Mouse (Mus musculus) kidney, postnatal 0 days (tissue): ENCODE results near the gene Srcin1. TPM values are rescaled to one million over a fixed set of nuclear protein-coding genes. Genes with fewer than 3 reads are reported as not detected.

Experiments
- ATAC-seq: fragments of 200-750 bp; cut with Nextera tagmentation; replicated peaks from 2 replicates; pipeline ENCODE4 v1.8.0; 2017; ENCODE audit warnings: low read depth, moderate number of reproducible peaks, moderate TSS enrichment, moderate library complexity; ENCODE audit not compliant: low FRiP score
- DNase-seq: peaks from one replicate; pipeline ENCODE4 v3.0.0-alpha.2; 2016; ENCODE audit warnings: low spot score
- H3K27ac ChIP-seq: fragments of 300-500 bp; sonication (generic); 2 replicates; pipeline ENCODE4 v1.5.1; 2014; ENCODE audit warnings: mild to moderate bottlenecking
- H3K27me3 ChIP-seq: fragments of 300-500 bp; sonication (generic); 2 replicates; pipeline ENCODE4 v1.6.1; 2014; ENCODE audit warnings: low read length, mixed read lengths; ENCODE audit not compliant: insufficient read depth
- H3K36me3 ChIP-seq: fragments of 300-500 bp; sonication (generic); 2 replicates; pipeline ENCODE4 v1.6.1; 2014; ENCODE audit warnings: low read length, mixed read lengths; ENCODE audit not compliant: insufficient read depth
- H3K4me1 ChIP-seq: fragments of 300-500 bp; sonication (generic); replicated peaks from 2 replicates; pipeline ENCODE4 v1.6.1; 2014; ENCODE audit warnings: antibody characterized with exemption, low read length, mixed read lengths; ENCODE audit not compliant: insufficient read depth
- H3K4me2 ChIP-seq: fragments of 300-500 bp; sonication (generic); 2 replicates; pipeline ENCODE4 v1.6.1; 2014; ENCODE audit warnings: mild to moderate bottlenecking, low read length, moderate library complexity, mixed read lengths
- H3K4me3 ChIP-seq: fragments of 300-500 bp; sonication (generic); replicated peaks from 2 replicates; pipeline ENCODE4 v1.5.1; 2014; ENCODE audit warnings: low read depth, low read length
- H3K9ac ChIP-seq: fragments of 300-500 bp; sonication (generic); 2 replicates; pipeline ENCODE4 v1.6.1; 2014; ENCODE audit warnings: low read depth, low read length
- H3K9me3 ChIP-seq: fragments of 300-500 bp; sonication (generic); replicated peaks from 2 replicates; pipeline ENCODE4 v1.6.1; 2016; ENCODE audit warnings: low read length, inconsistent platforms, mixed read lengths
- CTCF ChIP-seq: IDR thresholded peaks from 2 replicates; pipeline ENCODE4 v1.5.1; 2016; ENCODE audit warnings: antibody characterized with exemption, low read depth, mild to moderate bottlenecking, moderate library complexity
- WGBS: fragments of 180-500 bp; shearing (Covaris S2); extraction: QIAGEN DNeasy Blood & Tissue Kit; methylation state at CpG from one replicate; pipeline ENCODE4 v1.1.7; 2014; 5-methylcytosine and 5-hydroxymethylcytosine counted together
- polyA plus RNA-seq: library from polyadenylated mRNA; unstranded; fragments of >200 nt; fragmentation: Nextera tagmentation; extraction: Ambion mirVana; gene quantifications from 2 replicates; pipeline ENCODE4 v1.2.1, GENCODE M21; 2015

The Srcin1 gene
- polyA plus RNA-seq, 1 experiment from 2014 or later = 0.59 TPM

GRCm38 (mm10) chr11:97465957-97466356 lies 110.0 kb downstream of the Srcin1 start:
- no peaks in the 10 kb centered on the region for H3K27me3 ChIP-seq
- H3K4me2 ChIP-seq = no peak overlapping the region
- no peak overlapping the region for H3K27ac ChIP-seq
- DNase-seq (no peak), ATAC-seq (no peak)
- no peak overlapping the region for H3K9ac ChIP-seq
- no peak for TF ChIP-seq CTCF
- WGBS = 79% methylated on average over 11 of the region's 12 CpGs
- no peaks in the 10 kb centered on the region for H3K9me3 ChIP-seq
- H3K4me3 ChIP-seq = no peak overlapping the region
- H3K4me1 ChIP-seq = no peaks in the 10 kb centered on the region
- H3K36me3 ChIP-seq = peaks cover 70% of the 10 kb centered on the region

- Histone ChIP-seq H3K4me1 (no peaks in the 10 kb centered on the region), H3K9me3 (no peaks in the 10 kb centered on the region), H3K4me3 (no peak overlapping the region), H3K4me2 (no peak overlapping the region), H3K27me3 (no peaks in the 10 kb centered on the region), H3K27ac (no peak overlapping the region), H3K9ac (no peak overlapping the region), H3K36me3 (peaks cover 70% of the 10 kb centered on the region)
- ATAC-seq (no peak), DNase-seq (no peak)
- no peak for TF ChIP-seq CTCF
- 83% methylated on average over 4 of the region's 4 CpGs for WGBS
These were observed 112.0 kb downstream of the Srcin1 start for GRCm38 (mm10) chr11:97463991-97464390.

GRCm38 (mm10) chr11:97463166-97463565 lies 112.8 kb downstream of the Srcin1 start:
- H3K36me3 ChIP-seq = peaks cover 67% of the 10 kb centered on the region
- TF ChIP-seq CTCF = no peak
- 74% methylated on average over 33 of the region's 33 CpGs for WGBS
- ATAC-seq (no peak), DNase-seq (no peak)
- no peaks in the 10 kb centered on the region for H3K9me3 ChIP-seq
- no peak overlapping the region for H3K9ac ChIP-seq
- H3K27me3 ChIP-seq = no peaks in the 10 kb centered on the region
- no peaks in the 10 kb centered on the region for H3K4me1 ChIP-seq
- no peak overlapping the region for H3K4me2 ChIP-seq
- no peak overlapping the region for H3K4me3 ChIP-seq
- H3K27ac ChIP-seq = no peak overlapping the region

- no peaks in the 10 kb centered on the region for H3K4me1 ChIP-seq
- TF ChIP-seq CTCF = no peak; the same call in 1 of the 2 replicates
- DNase-seq (no peak), ATAC-seq (no peak)
- no peak overlapping the region for H3K4me3 ChIP-seq
- H3K4me2 ChIP-seq = no peak overlapping the region
- H3K9ac ChIP-seq = no peak overlapping the region
- H3K36me3 ChIP-seq = peaks cover 70% of the 10 kb centered on the region
- H3K27me3 ChIP-seq = no peaks in the 10 kb centered on the region
- H3K27ac ChIP-seq = no peak overlapping the region
- 92% methylated on average over 6 of the region's 6 CpGs for WGBS
- no peaks in the 10 kb centered on the region for H3K9me3 ChIP-seq
These were observed 113.4 kb downstream of the Srcin1 start for GRCm38 (mm10) chr11:97462538-97462937.

GRCm38 (mm10) chr11:97461307-97461820 lies 114.6 kb downstream of the Srcin1 start:
- DNase-seq (no peak), ATAC-seq (no peak)
- no peak for TF ChIP-seq CTCF
- peaks cover 68% of the 10 kb centered on the region for H3K36me3 ChIP-seq
- no peak overlapping the region for H3K4me3 ChIP-seq
- no peaks in the 10 kb centered on the region for H3K4me1 ChIP-seq
- no peak overlapping the region for H3K4me2 ChIP-seq
- H3K9me3 ChIP-seq = no peaks in the 10 kb centered on the region
- WGBS = 92% methylated on average over 3 of the region's 3 CpGs
- no peak overlapping the region for H3K27ac ChIP-seq
- H3K27me3 ChIP-seq = no peaks in the 10 kb centered on the region
- no peak overlapping the region for H3K9ac ChIP-seq

Other genes with a start within 250 kb of the Srcin1 start
- 0.05 and 0.06 TPM in 2 replicates for gene Gpr179, start 224.1 kb downstream of the Srcin1 start, polyA plus RNA-seq
- gene Socs7, start 213.6 kb downstream of the Srcin1 start, polyA plus RNA-seq = 2.4 and 2.6 TPM in 2 replicates
- gene Arhgap23, start 160.7 kb downstream of the Srcin1 start, polyA plus RNA-seq = 5.4 and 5.7 TPM in 2 replicates
- gene 4933428G20Rik, start 75.8 kb downstream of the Srcin1 start, polyA plus RNA-seq = 0.08 and 0.28 TPM in 2 replicates
- 2.9 and 4.1 TPM in 2 replicates for gene Epop, start 53.5 kb upstream of the Srcin1 start, polyA plus RNA-seq
- 2.3 TPM in 2 replicates for gene Mllt6, start 87.2 kb upstream of the Srcin1 start, polyA plus RNA-seq
- 69.2 and 70.9 TPM in 2 replicates for gene Cisd3, start 109.6 kb upstream of the Srcin1 start, polyA plus RNA-seq
- gene Pcgf2, start 124.3 kb upstream of the Srcin1 start, polyA plus RNA-seq = 10.4 and 11.4 TPM in 2 replicates
- 504 and 541 TPM in 2 replicates for gene Psmb3, start 127.2 kb upstream of the Srcin1 start, polyA plus RNA-seq
- gene Pip4k2b, start 168.5 kb upstream of the Srcin1 start, polyA plus RNA-seq = 1.5 TPM in 2 replicates
- 13.9 and 14.8 TPM in 2 replicates for gene Cwc25, start 190.4 kb upstream of the Srcin1 start, polyA plus RNA-seq
- not detected in 2 replicates for gene 1700001P01Rik, start 199.7 kb upstream of the Srcin1 start, polyA plus RNA-seq
- 716 and 863 TPM in 2 replicates for gene Rpl23, start 206.3 kb upstream of the Srcin1 start, polyA plus RNA-seq
- 87.7 and 96.4 TPM in 2 replicates for gene Lasp1, start 222.8 kb upstream of the Srcin1 start, polyA plus RNA-seq